Mouse (Mus musculus) bone marrow, adult 2 months (tissue): ENCODE results near the gene Kdm4b.

Experiments used
- CTCF ChIP-seq: fragments of 200-500 bp; IDR thresholded peaks from 2 replicates; pipeline ENCODE4 v1.5.1; 2011; ENCODE audit warnings: low read length, control low read depth; ENCODE audit not compliant: control insufficient read depth, insufficient read depth
- POLR2A ChIP-seq: fragments of 200-500 bp; IDR thresholded peaks from 2 replicates; pipeline ENCODE4 v1.6.1; 2011; ENCODE audit warnings: low read depth, mild to moderate bottlenecking, control low read depth, low read length, borderline replicate concordance; ENCODE audit not compliant: control insufficient read depth

GRCm38 (mm10) chr17:56360451-56360850 is 34.6 kb downstream of the Kdm4b start:
- TF ChIP-seq POLR2A = no peak
- no peak for TF ChIP-seq CTCF
